21 mouse cellular contexts compared by ENCODE assay signal in genomic region chr11:115084595-115084994, GRCm38 (mm10). TPM values are rescaled to one million over a fixed set of nuclear protein-coding genes. Genes with fewer than 3 reads are reported as not detected.
DNase-seq lines count a peak whose midpoint lies in the region; ATAC-seq and TF ChIP-seq lines count a peak whose summit lies in the region.
"Had no signal": no experiment of that assay in that cellular context is flagged by ENCODE, and none has a peak within 500 bp of the region (broad histone marks: within the 10 kb centered on the region; RNA-seq: fewer than 3 reads in every experiment).

No protein-coding gene starts in this region.

- TF ChIP-seq CTCF in small intestine, adult 2 months (IDR thresholded peaks at IDR 0.05; ENCODE audit: extremely low read depth, insufficient read length, insufficient replicate concordance, low read depth, low read length) = no peak
- TF ChIP-seq CTCF in layer of hippocampus, adult 2 months (conservative IDR thresholded peaks at IDR 0.05) = no peak

- no peak for TF ChIP-seq POLR2A in small intestine, adult 2 months (IDR thresholded peaks at IDR 0.05; ENCODE audit: low read depth, low read length)

- ATAC-seq in cerebellum, adult (ENCODE audit: insufficient number of reproducible peaks, low FRiP score, low TSS enrichment) = no peak
- peak; percentile 21; the same call in 1 of the 2 replicates for ATAC-seq in neural tube, embryonic 12.5 days (ENCODE audit: low FRiP score, low read depth)
- peak; percentile 67 for ATAC-seq in intestine, embryonic 15.5 days
- ATAC-seq: hindbrain, embryonic 16.5 days; liver, embryonic 12.5 days had no signal

- H3K9me3 ChIP-seq in neural tube, embryonic 12.5 days = no peaks in the 10 kb centered on the region
- no peaks in the 10 kb centered on the region for H3K9me3 ChIP-seq in intestine, embryonic 15.5 days
- H3K9me3 ChIP-seq in embryonic facial prominence, embryonic 10.5 days = no peaks in the 10 kb centered on the region
- H3K9me3 ChIP-seq: embryonic facial prominence, embryonic 12.5 days; heart, embryonic 15.5 days; limb, embryonic 10.5 days; liver, embryonic 12.5 days; lung, embryonic 15.5 days had no signal

- no peaks in the 10 kb centered on the region for H3K36me3 ChIP-seq in neural tube, embryonic 12.5 days
- no peaks in the 10 kb centered on the region for H3K36me3 ChIP-seq in intestine, embryonic 15.5 days
- H3K36me3 ChIP-seq in small intestine, adult 2 months (ENCODE audit: control insufficient read depth, insufficient read depth, low read length) = no peaks in the 10 kb centered on the region
- no peaks in the 10 kb centered on the region for H3K36me3 ChIP-seq in embryonic facial prominence, embryonic 10.5 days (replicated peaks)
- H3K36me3 ChIP-seq: embryonic facial prominence, embryonic 12.5 days; G1E; heart, embryonic 15.5 days; limb, embryonic 10.5 days; liver, embryonic 12.5 days; lung, embryonic 15.5 days had no signal

- H3K27me3 ChIP-seq in neural tube, embryonic 12.5 days (replicated peaks) = peaks cover 3% of the 10 kb centered on the region; the same call in 1 of the 2 replicates
- 0 out of 2 replicates have a peak, but pooled peaks cover 5% of the 10 kb centered on the region for H3K27me3 ChIP-seq in intestine, embryonic 15.5 days (replicated peaks)
- H3K27me3 ChIP-seq in small intestine, adult 2 months (ENCODE audit: control insufficient read depth, insufficient read depth, low read length) = no peaks in the 10 kb centered on the region
- H3K27me3 ChIP-seq in embryonic facial prominence, embryonic 10.5 days (replicated peaks; ENCODE audit: low read depth, poor library complexity, severe bottlenecking) = peaks cover 41% of the 10 kb centered on the region

- H3K4me1 ChIP-seq in neural tube, embryonic 12.5 days = peaks cover 12% of the 10 kb centered on the region; the same call in 1 of the 2 replicates
- H3K4me1 ChIP-seq in intestine, embryonic 15.5 days (replicated peaks) = no peaks in the 10 kb centered on the region
- peaks cover 16% of the 10 kb centered on the region for H3K4me1 ChIP-seq in small intestine, adult 2 months (ENCODE audit: control insufficient read depth, insufficient read depth, insufficient read length, low read length)
- H3K4me1 ChIP-seq in embryonic facial prominence, embryonic 10.5 days = peaks cover 16% of the 10 kb centered on the region
- H3K4me1 ChIP-seq: embryonic facial prominence, embryonic 12.5 days; heart, embryonic 15.5 days; liver, embryonic 12.5 days; lung, embryonic 15.5 days had no signal

- peak overlapping the region; percentile 0; the same call in 1 of the 2 replicates for H3K4me2 ChIP-seq in neural tube, embryonic 12.5 days (replicated peaks)
- no peak overlapping the region; the same call in 1 of the 2 replicates for H3K4me2 ChIP-seq in intestine, embryonic 15.5 days (replicated peaks)
- H3K4me2 ChIP-seq: embryonic facial prominence, embryonic 12.5 days; heart, embryonic 15.5 days; liver, embryonic 12.5 days; lung, embryonic 15.5 days had no signal

- WGBS in neural tube, embryonic 12.5 days = 27% methylated on average over 12 of the region's 12 CpGs
- WGBS in intestine, embryonic 15.5 days = 42% methylated on average over 12 of the region's 12 CpGs
- WGBS in small intestine, adult 2 months = 21% methylated on average over 12 of the region's 12 CpGs
- 45% methylated on average over 12 of the region's 12 CpGs for WGBS in embryonic facial prominence, embryonic 10.5 days

- H3K27ac ChIP-seq in neural tube, embryonic 12.5 days = no peak overlapping the region
- H3K27ac ChIP-seq in intestine, embryonic 15.5 days = no peak overlapping the region
- peak overlapping the region; percentile 96 for H3K27ac ChIP-seq in small intestine, adult 2 months (ENCODE audit: insufficient read depth, low read depth, low read length)
- no peak overlapping the region for H3K27ac ChIP-seq in embryonic facial prominence, embryonic 10.5 days (replicated peaks)
- H3K27ac ChIP-seq in layer of hippocampus, adult 2 months = no peak overlapping the region
- H3K27ac ChIP-seq: embryonic facial prominence, embryonic 12.5 days; heart, embryonic 15.5 days; limb, embryonic 10.5 days; liver, embryonic 12.5 days; lung, embryonic 15.5 days had no signal

- no peak overlapping the region for H3K4me3 ChIP-seq in neural tube, embryonic 12.5 days
- no peak overlapping the region for H3K4me3 ChIP-seq in intestine, embryonic 15.5 days (replicated peaks)
- peak overlapping the region; percentile 39 for H3K4me3 ChIP-seq in small intestine, adult 2 months (ENCODE audit: low read depth, low read length)
- no peak overlapping the region for H3K4me3 ChIP-seq in embryonic facial prominence, embryonic 10.5 days
- H3K4me3 ChIP-seq in layer of hippocampus, adult 2 months = no peak overlapping the region
- H3K4me3 ChIP-seq: embryonic facial prominence, embryonic 12.5 days; heart, embryonic 15.5 days; limb, embryonic 10.5 days; liver, embryonic 12.5 days; lung, embryonic 15.5 days had no signal

- H3K9ac ChIP-seq in neural tube, embryonic 12.5 days = no peak overlapping the region
- H3K9ac ChIP-seq in intestine, embryonic 15.5 days = no peak overlapping the region
- H3K9ac ChIP-seq: embryonic facial prominence, embryonic 12.5 days; heart, embryonic 15.5 days; liver, embryonic 12.5 days; lung, embryonic 15.5 days had no signal

- DNase-seq in cerebellum, adult 9-11 months = peak; percentile 58
- DNase-seq in neural tube, embryonic 10.5 days (ENCODE audit: extremely low spot score, low spot score) = no peak
- DNase-seq in embryonic facial prominence, embryonic 10.5 days (ENCODE audit: low spot score) = no peak
- DNase-seq in layer of hippocampus, adult 2 months (ENCODE audit: low spot score in 2 of 2) = no peak
- DNase-seq: B cell, adult 2 months; kidney, adult 9 months; right cerebral cortex, postnatal 25 days; thymus, adult 2 months had no signal

RNA-seq across cellular contexts. Expression of gene Rab37, which starts 6.6 kb away (rescaled TPM):
- 2.0 and 3.5 TPM in 2 replicates for polyA plus RNA-seq in neural tube, embryonic 12.5 days (2016; fragmentation: Nextera tagmentation; extraction: Ambion mirVana)
- 3.6 and 3.7 TPM in 2 replicates for polyA plus RNA-seq in intestine, embryonic 15.5 days (2015; fragmentation: Nextera tagmentation; extraction: Ambion mirVana)
- 0.91 and 2.2 TPM in 2 replicates for polyA plus RNA-seq in small intestine, adult 2 months (2012; rRNA removed)
- polyA plus RNA-seq in embryonic facial prominence, embryonic 10.5 days (2016; fragmentation: Nextera tagmentation; extraction: Ambion mirVana) = 1.2 and 2.2 TPM in 2 replicates
- total RNA-seq in layer of hippocampus, adult 2 months (2021) = 1 to 10 TPM; 3.3 to 3.4 TPM

RNA-seq across cellular contexts. Expression of gene Cd300e, which starts 22.6 kb away (rescaled TPM):
- not detected in 2 replicates for polyA plus RNA-seq in neural tube, embryonic 12.5 days (2016; fragmentation: Nextera tagmentation; extraction: Ambion mirVana)
- 0.06 and 0.28 TPM in 2 replicates for polyA plus RNA-seq in intestine, embryonic 15.5 days (2015; fragmentation: Nextera tagmentation; extraction: Ambion mirVana)
- polyA plus RNA-seq in small intestine, adult 2 months (2012; rRNA removed) = 0.22 and 0.52 TPM in 2 replicates
- polyA plus RNA-seq in embryonic facial prominence, embryonic 10.5 days (2016; fragmentation: Nextera tagmentation; extraction: Ambion mirVana) = not detected in 2 replicates
- total RNA-seq in layer of hippocampus, adult 2 months (2021) = under 1 TPM in 1 of 2 experiments, not detected in 1; 0.18 TPM
- total RNA-seq: G1E; granulocyte monocyte progenitor cell, adult 5-6 weeks had no signal
- polyA plus RNA-seq: G1E; heart, embryonic 15.5 days; limb, embryonic 10.5 days had no signal

RNA-seq across cellular contexts. Expression of gene Cd300ld3, which starts 36.4 kb away (rescaled TPM):
- polyA plus RNA-seq in neural tube, embryonic 12.5 days (2016; fragmentation: Nextera tagmentation; extraction: Ambion mirVana) = not detected in 2 replicates
- polyA plus RNA-seq in intestine, embryonic 15.5 days (2015; fragmentation: Nextera tagmentation; extraction: Ambion mirVana) = not detected in 2 replicates
- 1.1 TPM in 2 replicates for polyA plus RNA-seq in small intestine, adult 2 months (2012; rRNA removed)
- not detected in 2 replicates for polyA plus RNA-seq in embryonic facial prominence, embryonic 10.5 days (2016; fragmentation: Nextera tagmentation; extraction: Ambion mirVana)
- total RNA-seq in layer of hippocampus, adult 2 months (2021) = under 1 TPM in 1 of 2 experiments, not detected in 1; 0.87 TPM
- total RNA-seq: granulocyte monocyte progenitor cell, adult 5-6 weeks had no signal
- polyA plus RNA-seq: embryonic facial prominence, embryonic 12.5 days; G1E; heart, embryonic 15.5 days; hindbrain, embryonic 16.5 days; limb, embryonic 10.5 days; lung, embryonic 15.5 days had no signal

RNA-seq across cellular contexts. Expression of gene Cd300ld5, which starts 47.0 kb away (rescaled TPM):
- polyA plus RNA-seq in neural tube, embryonic 12.5 days (2016; fragmentation: Nextera tagmentation; extraction: Ambion mirVana) = not detected in 2 replicates
- not detected in 2 replicates for polyA plus RNA-seq in intestine, embryonic 15.5 days (2015; fragmentation: Nextera tagmentation; extraction: Ambion mirVana)
- 0.85 TPM in 1 of 2 replicates, not detected in the other for polyA plus RNA-seq in small intestine, adult 2 months (2012; rRNA removed)
- not detected in 2 replicates for polyA plus RNA-seq in embryonic facial prominence, embryonic 10.5 days (2016; fragmentation: Nextera tagmentation; extraction: Ambion mirVana)
- 1 to 10 TPM in 1 of 2 experiments, under 1 TPM in 1; 0.87 to 1.0 TPM for total RNA-seq in layer of hippocampus, adult 2 months (2021)
- total RNA-seq: granulocyte monocyte progenitor cell, adult 5-6 weeks had no signal
- polyA plus RNA-seq: embryonic facial prominence, embryonic 12.5 days; G1E; heart, embryonic 15.5 days; hindbrain, embryonic 16.5 days; large intestine, adult 2 months; limb, embryonic 10.5 days; liver, embryonic 12.5 days; lung, embryonic 15.5 days had no signal

RNA-seq across cellular contexts. Expression of gene Cd300lf, which starts 49.2 kb away (rescaled TPM):
- polyA plus RNA-seq in neural tube, embryonic 12.5 days (2016; fragmentation: Nextera tagmentation; extraction: Ambion mirVana) = 0.61 TPM in 1 of 2 replicates, not detected in the other
- 0.85 and 1.2 TPM in 2 replicates for polyA plus RNA-seq in intestine, embryonic 15.5 days (2015; fragmentation: Nextera tagmentation; extraction: Ambion mirVana)
- polyA plus RNA-seq in small intestine, adult 2 months (2012; rRNA removed) = 3.9 and 6.9 TPM in 2 replicates
- polyA plus RNA-seq in embryonic facial prominence, embryonic 10.5 days (2016; fragmentation: Nextera tagmentation; extraction: Ambion mirVana) = 0.19 TPM in 1 of 2 replicates, not detected in the other
- under 1 TPM; 0.38 to 0.49 TPM for total RNA-seq in layer of hippocampus, adult 2 months (2021)
- polyA plus RNA-seq: G1E had no signal
